Mouse (Mus musculus) G1E-ER4 (cell line): ENCODE measurements around the gene Zfp367. TPM values are rescaled to one million over a fixed set of nuclear protein-coding genes. Genes with fewer than 3 reads are reported as not detected.

ENCODE experiments used
- GATA1 ChIP-seq: IDR thresholded peaks from one replicate; pipeline ENCODE4 v1.8.0; 2012; ENCODE audit warnings: low read length, inconsistent platforms
- polyA plus RNA-seq: library from polyadenylated mRNA; stranded (reverse); fragments of >175 nt; gene quantifications from 2 replicates; pipeline ENCODE4 v1.2.3, GENCODE M21; 2012

Zfp367 gene
- polyA plus RNA-seq: 8.1 and 9.5 TPM in 2 replicates

GRCm38 (mm10) chr13:64153083-64153682 lies at the start of gene Zfp367:
Gene Zfp367 (minus strand): TSS chr13:64153202.
- no peak for TF ChIP-seq GATA1

GRCm38 (mm10) chr13:64200911-64201310 lies 47.9 kb upstream of the Zfp367 start:
- TF ChIP-seq GATA1: no peak

- TF ChIP-seq GATA1: no peak
Measured at GRCm38 (mm10) chr13:64198310-64198709, 45.3 kb upstream of the Zfp367 start.

- no peak for TF ChIP-seq GATA1
Measured at GRCm38 (mm10) chr13:64197899-64198298, 44.9 kb upstream of the Zfp367 start.

DNA sequence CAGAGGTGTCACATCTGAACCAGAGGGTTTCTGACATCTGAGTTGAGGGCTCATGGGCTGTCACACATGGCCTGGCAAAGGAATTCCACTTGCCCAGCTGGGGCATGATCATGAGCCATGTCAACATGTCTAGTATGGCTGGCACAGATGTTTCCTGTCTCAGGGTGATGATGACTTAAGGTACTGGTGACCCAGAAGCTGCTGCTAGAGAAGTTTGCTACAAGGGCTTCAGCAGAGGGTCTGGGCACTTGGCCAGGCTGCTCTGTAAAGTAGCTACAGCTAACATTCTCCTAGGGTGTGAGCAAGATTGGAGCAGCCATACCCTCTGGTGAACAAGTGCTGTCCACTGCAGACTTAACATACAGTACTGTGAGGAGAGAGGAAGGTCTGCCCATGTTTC lies 34.1 kb upstream of the Zfp367 start:
- no peak for TF ChIP-seq GATA1

- no peak for TF ChIP-seq GATA1
Measured at GRCm38 (mm10) chr13:64186516-64186915, 33.5 kb upstream of the Zfp367 start.

DNA sequence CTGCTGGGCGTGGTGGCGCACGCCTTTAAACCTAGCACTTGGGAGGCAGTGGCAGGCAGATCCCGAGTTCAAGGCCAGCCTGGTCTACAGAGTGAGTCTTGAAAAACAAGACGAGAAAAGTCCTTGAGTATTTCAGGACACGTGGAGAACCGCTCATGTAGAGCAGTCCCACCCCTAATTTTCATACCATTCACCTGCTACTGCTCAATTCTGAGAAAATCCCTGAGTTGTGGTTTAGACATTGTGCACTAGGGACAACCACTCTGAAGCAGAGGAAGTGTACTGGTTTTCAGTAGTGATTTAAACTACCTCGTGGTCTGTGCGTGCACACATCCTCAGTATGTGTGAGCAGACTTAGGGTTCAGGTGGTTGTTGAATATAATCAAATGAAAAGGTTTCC lies 32.6 kb upstream of the Zfp367 start:
- no peak for TF ChIP-seq GATA1

DNA sequence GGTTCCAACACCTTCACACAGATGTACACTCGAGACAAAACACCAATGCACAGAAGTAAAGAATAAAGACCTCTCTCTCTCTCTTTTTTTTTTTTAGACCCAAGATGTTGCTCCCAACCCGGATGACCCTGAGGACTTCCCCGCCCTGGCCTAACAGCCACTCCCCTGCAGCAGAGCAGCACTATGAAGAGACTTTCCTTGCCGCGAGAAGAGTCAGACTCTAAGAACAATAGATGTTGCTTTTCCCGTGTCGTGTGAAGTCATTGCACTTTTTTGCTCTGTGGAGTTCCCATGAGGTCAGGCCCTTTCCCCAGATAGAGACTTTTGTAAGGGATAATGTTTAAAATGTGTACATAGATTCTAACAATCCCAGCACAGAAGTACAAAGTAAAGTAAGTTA lies 32.2 kb upstream of the Zfp367 start:
- TF ChIP-seq GATA1: no peak

DNA sequence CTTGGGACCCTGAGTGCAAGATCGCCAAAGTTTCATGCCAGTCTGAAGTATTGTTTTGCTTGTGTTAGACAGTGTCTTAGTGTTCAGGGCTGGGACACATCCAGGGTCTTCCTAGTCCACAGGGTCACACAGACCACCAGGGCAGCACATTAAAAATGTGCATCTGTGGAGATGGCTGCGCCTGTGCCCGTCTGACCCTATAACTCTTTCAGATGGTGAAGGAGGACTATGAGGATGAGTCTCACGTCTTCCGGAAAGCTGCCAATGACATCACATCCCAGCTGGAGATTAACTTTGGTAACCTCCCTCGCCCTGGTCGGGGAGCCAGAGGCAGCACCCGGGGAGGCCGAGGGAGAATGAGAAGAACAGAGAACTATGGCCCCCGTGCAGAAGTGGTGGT lies 31.4 kb upstream of the Zfp367 start:
- no peak for TF ChIP-seq GATA1

DNA sequence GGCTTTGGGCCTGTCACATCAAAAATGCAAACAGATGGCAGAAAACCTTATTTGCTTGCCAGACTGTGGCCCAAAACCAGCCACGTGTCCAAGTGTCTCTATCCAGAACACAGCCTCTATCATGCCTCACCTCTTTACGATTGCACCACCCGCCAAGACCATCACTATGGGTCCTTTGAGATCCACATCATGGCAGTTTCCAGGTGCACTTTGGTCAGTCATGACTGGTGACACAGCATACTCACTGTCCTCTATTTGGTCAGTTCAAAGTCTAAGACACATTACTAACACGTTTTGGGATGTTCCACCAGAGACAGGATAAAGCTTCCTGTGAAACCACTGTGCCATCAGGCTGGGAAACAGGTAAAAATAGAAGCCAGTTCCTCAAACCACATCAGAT lies 30.6 kb upstream of the Zfp367 start:
- no peak for TF ChIP-seq GATA1

DNA sequence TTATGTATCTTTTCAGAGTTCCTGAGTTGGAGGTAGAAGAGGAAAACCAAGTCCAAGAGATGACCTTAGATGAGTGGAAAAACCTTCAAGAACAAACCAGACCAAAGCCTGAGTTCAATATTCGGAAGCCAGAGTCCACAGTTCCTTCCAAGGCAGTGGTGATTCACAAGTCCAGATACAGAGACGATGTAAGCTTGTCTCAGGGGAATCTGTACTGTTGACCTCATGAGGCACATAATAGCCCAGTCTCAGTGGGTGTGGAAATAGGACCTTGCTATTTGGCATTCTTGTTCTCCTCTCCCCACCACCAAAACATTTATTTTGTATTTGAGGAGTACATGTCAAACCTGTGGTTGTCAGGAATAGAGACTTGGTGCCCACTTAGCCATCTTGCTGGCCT lies 29.1 kb upstream of the Zfp367 start:
- no peak for TF ChIP-seq GATA1

DNA sequence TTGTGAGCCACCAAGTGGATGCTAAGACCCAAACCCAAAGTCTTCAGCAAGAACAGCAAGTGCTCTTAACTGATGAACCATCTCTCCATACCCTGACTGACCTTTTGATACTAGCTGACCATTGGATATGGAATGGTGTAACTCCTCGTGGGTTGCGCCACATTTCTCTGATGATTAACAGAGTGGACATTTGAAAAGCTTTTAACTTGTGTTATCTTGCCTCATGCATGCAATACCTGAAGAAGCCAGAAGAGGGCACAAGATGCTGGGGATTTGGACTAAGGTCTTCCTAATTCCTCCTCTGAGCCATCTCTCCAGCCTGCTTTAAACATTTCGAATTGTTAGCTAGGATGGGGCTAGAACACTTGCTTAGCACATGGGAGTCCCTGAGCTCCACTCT lies 27.9 kb upstream of the Zfp367 start:
- TF ChIP-seq GATA1: no peak

DNA sequence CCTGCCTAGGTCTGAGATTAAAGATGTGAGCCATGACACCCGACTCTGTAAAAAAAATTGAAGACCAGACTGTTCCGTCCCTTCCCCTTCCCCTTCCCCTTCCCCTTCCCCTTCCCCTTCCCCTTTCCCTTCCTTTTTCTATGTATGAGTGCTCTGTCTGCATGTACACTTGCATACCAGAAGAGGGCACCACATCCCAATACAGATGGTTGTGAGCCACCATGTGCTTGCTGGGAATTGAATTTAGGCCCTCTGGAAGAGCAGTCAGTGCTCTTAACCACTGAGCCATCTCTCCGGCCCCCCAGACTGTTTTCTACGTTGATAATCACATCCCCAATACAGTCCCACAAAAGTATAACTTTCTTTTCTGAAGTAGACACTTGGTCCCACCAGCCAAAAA lies 27.3 kb upstream of the Zfp367 start:
- no peak for TF ChIP-seq GATA1

DNA sequence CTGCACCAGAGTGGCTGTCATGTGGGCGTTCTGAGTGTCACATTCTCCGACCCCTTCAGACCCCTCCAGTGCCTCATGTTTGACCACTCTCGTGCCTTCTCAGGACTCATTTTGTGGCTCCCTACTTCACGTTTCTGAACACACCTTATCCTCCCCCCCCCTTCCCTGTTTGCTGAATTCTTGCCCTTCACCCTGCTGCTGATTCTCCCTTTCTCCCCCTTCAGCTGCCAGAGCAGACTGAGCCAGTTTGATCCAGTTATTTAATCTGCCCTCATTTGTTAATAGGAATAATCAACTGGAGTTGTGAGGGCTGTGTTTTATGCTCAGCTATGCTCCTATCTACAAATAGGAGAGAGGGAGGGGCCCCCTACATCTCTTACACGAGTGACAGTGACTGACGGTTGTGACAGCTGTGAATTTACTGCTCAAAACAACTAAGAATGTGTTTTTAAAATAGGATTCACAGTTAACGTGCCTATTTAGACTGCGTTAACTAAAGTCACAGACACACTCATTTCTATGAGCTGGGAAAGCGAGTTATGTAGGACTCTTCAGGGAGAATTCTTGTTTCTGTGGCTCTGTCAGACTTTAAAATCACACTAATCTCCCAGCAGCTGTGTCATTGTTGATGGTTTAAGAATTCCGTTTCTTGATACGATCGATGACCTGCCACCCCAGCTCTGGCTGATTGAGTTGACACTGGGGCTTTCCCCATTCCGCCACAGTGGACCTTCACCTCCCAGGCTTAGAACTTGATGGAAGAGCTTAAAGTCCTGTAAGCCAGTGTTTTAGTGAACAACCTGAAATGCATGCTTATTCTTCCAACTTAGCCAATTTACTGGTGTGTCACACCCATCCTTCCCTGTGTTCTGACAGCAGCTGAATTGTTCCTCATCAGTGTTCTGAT lies 26.0 kb upstream of the Zfp367 start:
- TF ChIP-seq GATA1: no peak

- TF ChIP-seq GATA1: no peak
Measured at GRCm38 (mm10) chr13:64178000-64178399, 25.0 kb upstream of the Zfp367 start.

GRCm38 (mm10) chr13:64169746-64170145 lies 16.7 kb upstream of the Zfp367 start:
- TF ChIP-seq GATA1: no peak

GRCm38 (mm10) chr13:64163147-64163715 lies 10.2 kb upstream of the Zfp367 start:
- TF ChIP-seq GATA1: no peak

DNA sequence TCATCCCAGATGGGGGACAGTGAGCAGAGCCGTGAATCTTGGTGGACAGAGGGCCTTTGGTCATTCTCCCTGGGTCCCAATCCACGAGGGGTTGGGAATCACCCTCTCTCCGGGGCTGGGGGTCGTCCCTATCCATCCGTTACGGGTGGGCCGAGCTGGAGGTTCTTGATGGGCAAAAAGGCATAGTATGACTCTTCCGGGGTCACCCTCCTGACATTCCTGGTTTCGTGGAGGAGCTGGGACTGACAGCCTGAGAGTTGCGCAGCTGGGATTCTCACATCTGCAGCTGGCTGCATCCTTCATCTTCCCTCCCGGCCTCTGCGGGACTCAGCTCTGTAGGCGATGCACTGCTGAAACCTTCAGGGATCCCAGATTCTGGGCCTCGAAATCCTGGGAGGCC lies 9.6 kb upstream of the Zfp367 start:
- no peak for TF ChIP-seq GATA1
